Mouse (Mus musculus) liver, embryonic 14.5 days (tissue): ENCODE data around the gene Naaladl2.

Experiments used
- CTCF ChIP-seq: IDR thresholded peaks from 2 replicates; pipeline ENCODE4 v1.5.1; 2016; ENCODE audit warnings: antibody characterized with exemption, low read depth, control low read depth
- EP300 ChIP-seq: IDR thresholded peaks from 2 replicates; pipeline ENCODE4 v1.6.1; 2016; ENCODE audit warnings: antibody characterized with exemption, low read depth

- TF ChIP-seq CTCF (no peak), EP300 (no peak)
Observed at GRCm38 (mm10) chr3:25073821-25074220, 70.2 kb downstream of the Naaladl2 start.
